Mouse (Mus musculus) thymus, postnatal 25 days (tissue): ENCODE measurements around the gene Vmn2r118.

Experiments used
- DNase-seq: peaks from one replicate; pipeline ENCODE4 v3.0.0; 2022

Gene Vmn2r118

DNA sequence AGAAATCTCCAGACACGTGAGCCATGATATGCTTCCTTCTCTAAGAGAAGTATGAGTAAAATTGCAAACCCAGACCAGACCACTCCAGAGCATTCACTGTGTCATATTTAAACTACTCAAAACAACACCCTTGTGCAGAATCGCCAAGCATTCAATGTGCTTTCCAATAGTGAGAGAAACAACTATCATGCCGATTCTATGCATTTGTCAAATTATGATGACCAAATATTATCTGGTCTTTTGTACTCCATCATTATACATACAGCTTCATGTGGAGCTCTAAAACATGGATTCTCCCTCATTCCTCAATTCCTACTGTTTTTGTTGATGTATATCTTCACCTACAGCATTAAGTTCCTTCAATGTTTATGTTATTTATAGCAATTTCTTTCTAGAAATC, at the start of gene Vmn2r118:
Vmn2r118 (minus strand) TSS at position 101 of the 400 bp plus-strand sequence.
- DNase-seq = no peak

DNA sequence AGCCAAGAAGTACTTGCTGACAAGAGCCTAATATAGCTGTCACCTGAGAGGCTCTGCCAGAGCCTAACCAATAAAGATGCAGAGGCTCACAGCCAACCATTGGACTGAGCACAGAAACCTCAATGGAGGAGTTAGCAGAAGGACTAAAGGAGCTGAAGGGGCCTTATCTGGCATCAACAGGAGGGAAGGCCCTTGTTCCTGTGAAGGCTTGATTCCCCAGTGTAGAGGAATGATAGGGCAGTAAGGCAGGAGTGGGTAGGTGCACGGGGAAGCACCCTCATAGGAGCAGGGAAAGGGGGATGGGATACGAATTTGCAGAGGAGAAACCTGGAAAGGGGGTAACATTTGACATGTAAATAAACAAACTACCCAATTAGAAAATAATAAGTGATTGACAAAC, 36.1 kb upstream of the Vmn2r118 start:
- DNase-seq = no peak

DNA sequence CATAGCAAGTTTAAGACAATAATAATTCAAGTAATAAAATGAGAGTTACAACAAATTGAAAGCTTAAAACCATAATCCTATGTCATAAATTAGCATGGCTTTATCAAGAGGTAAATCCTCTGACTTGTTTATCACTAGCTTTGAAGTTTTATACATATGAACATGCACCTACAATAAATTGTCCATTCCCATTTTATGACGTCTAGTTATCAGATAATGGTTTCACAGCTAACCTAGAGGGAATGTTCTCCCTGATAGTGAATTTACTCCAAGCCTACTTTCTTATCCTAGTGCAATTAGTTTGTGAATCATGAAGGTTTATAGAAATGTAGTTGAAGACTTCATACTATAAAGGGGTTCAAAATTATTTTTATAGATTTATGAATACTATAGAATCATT, 34.2 kb downstream of the Vmn2r118 start:
- DNase-seq = no peak

DNA sequence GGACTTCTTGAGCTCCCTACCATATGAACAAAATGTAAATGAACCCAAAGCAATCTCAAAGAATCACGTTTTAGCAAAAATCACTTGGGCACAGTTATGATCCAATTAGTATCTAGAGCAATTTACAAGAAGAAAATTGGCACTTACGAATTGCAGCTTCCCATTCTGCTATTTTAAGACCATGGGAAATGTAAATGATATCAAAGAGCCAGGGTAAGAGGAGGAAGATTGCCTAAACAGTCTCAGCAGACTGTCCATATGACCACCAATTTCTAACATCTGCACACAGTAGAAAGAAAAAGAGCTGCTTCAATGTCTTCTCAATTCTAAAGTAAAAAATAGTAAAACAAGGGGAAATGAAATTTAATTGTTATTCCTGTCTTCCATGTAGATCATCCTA, 63.2 kb downstream of the Vmn2r118 start:
- DNase-seq = no peak

DNA sequence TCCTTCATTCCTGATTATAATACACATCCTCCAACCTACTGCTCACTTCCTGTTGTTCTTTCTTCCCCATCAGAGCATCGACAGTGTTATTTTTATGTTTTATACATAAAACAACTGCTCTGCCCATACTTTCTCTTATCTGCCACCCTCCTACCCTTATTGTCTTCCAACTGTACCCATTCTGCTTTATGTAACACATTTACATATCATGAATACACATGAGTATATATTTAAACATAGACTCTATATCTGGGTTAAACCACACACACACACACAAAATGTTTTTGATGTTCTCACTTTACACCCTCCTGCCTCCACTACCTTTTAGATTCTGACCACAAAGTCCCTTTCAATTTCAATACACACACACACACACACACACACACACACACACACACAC, 76.5 kb downstream of the Vmn2r118 start:
- DNase-seq = no peak
